Mouse (Mus musculus) stomach, embryonic 14.5 days (tissue): Measurements from ENCODE around the gene Lpin2. TPM values are rescaled to one million over a fixed set of nuclear protein-coding genes. Genes with fewer than 3 reads are reported as not detected.

Source experiments
- ATAC-seq: fragments of 200-750 bp; cut with Nextera tagmentation; 2 replicates; pipeline ENCODE4 v1.8.0; 2017; ENCODE audit warnings: low read depth, moderate TSS enrichment; ENCODE audit not compliant: insufficient number of reproducible peaks, insufficient read depth, low FRiP score
- H3K27ac ChIP-seq: fragments of 300-500 bp; sonication (generic); 2 replicates; pipeline ENCODE4 v1.5.1; 2014; ENCODE audit warnings: mild to moderate bottlenecking, low read length, moderate library complexity, mixed read lengths
- H3K27me3 ChIP-seq: fragments of 300-500 bp; sonication (generic); 2 replicates; pipeline ENCODE4 v1.6.1; 2014; ENCODE audit warnings: low read length, control low read depth, mixed read lengths; ENCODE audit not compliant: control insufficient read depth, insufficient read depth
- H3K36me3 ChIP-seq: fragments of 300-500 bp; sonication (generic); 2 replicates; pipeline ENCODE4 v1.6.1; 2014; ENCODE audit warnings: mild to moderate bottlenecking, control low read depth, low read length, moderate library complexity, mixed read lengths; ENCODE audit not compliant: control insufficient read depth, insufficient read depth
- H3K4me1 ChIP-seq: fragments of 300-500 bp; sonication (generic); 2 replicates; pipeline ENCODE4 v1.6.1; 2014; ENCODE audit warnings: low read length, control low read depth, mixed read lengths; ENCODE audit not compliant: control insufficient read depth, insufficient read depth
- H3K4me2 ChIP-seq: fragments of 300-500 bp; sonication (generic); replicated peaks from 2 replicates; pipeline ENCODE4 v1.6.1; 2014; ENCODE audit warnings: low read depth, low read length, control low read depth
- H3K4me3 ChIP-seq: fragments of 300-500 bp; sonication (generic); 2 replicates; pipeline ENCODE4 v1.5.1; 2014; ENCODE audit warnings: low read depth, low read length, control low read depth
- H3K9ac ChIP-seq: fragments of 300-500 bp; sonication (generic); replicated peaks from 2 replicates; pipeline ENCODE4 v1.6.1; 2014; ENCODE audit warnings: low read depth, mild to moderate bottlenecking, control low read depth, low read length, moderate library complexity, mixed read lengths
- H3K9me3 ChIP-seq: fragments of 300-500 bp; sonication (generic); 2 replicates; pipeline ENCODE4 v1.6.1; 2016; ENCODE audit warnings: low read depth, low read length, control low read depth; ENCODE audit not compliant: control insufficient read depth
- WGBS: fragments of 180-500 bp; shearing (Covaris S2); extraction: QIAGEN DNeasy Blood & Tissue Kit; methylation state at CpG from one replicate; pipeline ENCODE4 v1.1.7; 2014; 5-methylcytosine and 5-hydroxymethylcytosine counted together
- polyA plus RNA-seq: library from polyadenylated mRNA; unstranded; fragments of >200 nt; fragmentation: Nextera tagmentation; extraction: Ambion mirVana; gene quantifications from 2 replicates; pipeline ENCODE4 v1.2.1, GENCODE M21; 2014

Gene Lpin2
- polyA plus RNA-seq, 1 experiment from 2014 or later = 38.6 TPM

GRCm38 (mm10) chr17:71202136-71202535 is 19.8 kb downstream of the Lpin2 start:
- WGBS = 83% methylated on average over 4 of the region's 4 CpGs
- no peak overlapping the region for H3K4me3 ChIP-seq
- no peak overlapping the region for H3K9ac ChIP-seq
- ATAC-seq = no peak
- no peaks in the 10 kb centered on the region for H3K9me3 ChIP-seq
- no peak overlapping the region for H3K4me2 ChIP-seq
- H3K27me3 ChIP-seq = no peaks in the 10 kb centered on the region
- H3K27ac ChIP-seq = no peak overlapping the region
- H3K4me1 ChIP-seq = peaks cover 5% of the 10 kb centered on the region; the same call in 1 of the 2 replicates
- no peaks in the 10 kb centered on the region for H3K36me3 ChIP-seq

- H3K36me3 ChIP-seq = no peaks in the 10 kb centered on the region
- H3K4me3 ChIP-seq = no peak overlapping the region
- no peak overlapping the region for H3K9ac ChIP-seq
- H3K4me2 ChIP-seq = no peak overlapping the region
- H3K9me3 ChIP-seq = no peaks in the 10 kb centered on the region
- H3K27ac ChIP-seq = no peak overlapping the region
- peaks cover 5% of the 10 kb centered on the region; the same call in 1 of the 2 replicates for H3K4me1 ChIP-seq
- H3K27me3 ChIP-seq = no peaks in the 10 kb centered on the region
- ATAC-seq = peak; percentile 66; the same call in 1 of the 2 replicates
- 72% methylated on average over 9 of the region's 9 CpGs for WGBS
Observed at GRCm38 (mm10) chr17:71203998-71204808, 21.8 kb downstream of the Lpin2 start.

GRCm38 (mm10) chr17:71204809-71205091 is 22.4 kb downstream of the Lpin2 start:
- no peak overlapping the region for H3K27ac ChIP-seq
- H3K9me3 ChIP-seq = no peaks in the 10 kb centered on the region
- H3K27me3 ChIP-seq = no peaks in the 10 kb centered on the region
- H3K4me3 ChIP-seq = no peak overlapping the region
- ATAC-seq = no peak
- H3K36me3 ChIP-seq = no peaks in the 10 kb centered on the region
- H3K4me2 ChIP-seq = no peak overlapping the region
- H3K9ac ChIP-seq = no peak overlapping the region
- WGBS = 74% methylated on average over 6 of the region's 6 CpGs
- peaks cover 5% of the 10 kb centered on the region; the same call in 1 of the 2 replicates for H3K4me1 ChIP-seq

- no peaks in the 10 kb centered on the region for H3K9me3 ChIP-seq
- no peak overlapping the region for H3K9ac ChIP-seq
- no peak overlapping the region for H3K27ac ChIP-seq
- H3K4me3 ChIP-seq = no peak overlapping the region
- no peaks in the 10 kb centered on the region for H3K36me3 ChIP-seq
- WGBS = 36% methylated on average over 12 of the region's 12 CpGs
- peak; percentile 66; the same call in 1 of the 2 replicates for ATAC-seq
- peaks cover 5% of the 10 kb centered on the region; the same call in 1 of the 2 replicates for H3K4me1 ChIP-seq
- H3K27me3 ChIP-seq = no peaks in the 10 kb centered on the region
- no peak overlapping the region for H3K4me2 ChIP-seq
Observed at GRCm38 (mm10) chr17:71206136-71206893, 24.0 kb downstream of the Lpin2 start.

- Histone ChIP-seq H3K9me3 (no peaks in the 10 kb centered on the region), H3K4me2 (no peak overlapping the region), H3K4me1 (peaks cover 5% of the 10 kb centered on the region; the same call in 1 of the 2 replicates), H3K9ac (no peak overlapping the region), H3K27ac (no peak overlapping the region), H3K36me3 (no peaks in the 10 kb centered on the region), H3K27me3 (no peaks in the 10 kb centered on the region), H3K4me3 (no peak overlapping the region)
- no peak for ATAC-seq
- 86% methylated on average over 3 of the region's 3 CpGs for WGBS
Observed at GRCm38 (mm10) chr17:71207268-71207667, 24.9 kb downstream of the Lpin2 start.

GRCm38 (mm10) chr17:71208376-71208775 is 26.0 kb downstream of the Lpin2 start:
- Histone ChIP-seq H3K4me2 (no peak overlapping the region), H3K27ac (no peak overlapping the region), H3K9ac (no peak overlapping the region), H3K9me3 (no peaks in the 10 kb centered on the region), H3K36me3 (no peaks in the 10 kb centered on the region), H3K4me1 (peaks cover 5% of the 10 kb centered on the region; the same call in 1 of the 2 replicates), H3K4me3 (no peak overlapping the region), H3K27me3 (no peaks in the 10 kb centered on the region)
- WGBS = 92% methylated on average over 1 of the region's 1 CpGs
- ATAC-seq = no peak

GRCm38 (mm10) chr17:71208921-71209320 is 26.6 kb downstream of the Lpin2 start:
- no peak overlapping the region for H3K9ac ChIP-seq
- no peaks in the 10 kb centered on the region for H3K27me3 ChIP-seq
- no peak overlapping the region for H3K4me2 ChIP-seq
- H3K27ac ChIP-seq = no peak overlapping the region
- H3K4me3 ChIP-seq = no peak overlapping the region
- H3K36me3 ChIP-seq = no peaks in the 10 kb centered on the region
- 76% methylated on average over 1 of the region's 1 CpGs for WGBS
- H3K4me1 ChIP-seq = peaks cover 5% of the 10 kb centered on the region; the same call in 1 of the 2 replicates
- no peaks in the 10 kb centered on the region for H3K9me3 ChIP-seq
- no peak for ATAC-seq

- no peak overlapping the region for H3K9ac ChIP-seq
- H3K4me2 ChIP-seq = no peak overlapping the region
- no peaks in the 10 kb centered on the region for H3K36me3 ChIP-seq
- ATAC-seq = no peak
- H3K4me1 ChIP-seq = peaks cover 7% of the 10 kb centered on the region; the same call in 1 of the 2 replicates
- no peaks in the 10 kb centered on the region for H3K9me3 ChIP-seq
- H3K27me3 ChIP-seq = no peaks in the 10 kb centered on the region
- no peak overlapping the region for H3K27ac ChIP-seq
- no peak overlapping the region for H3K4me3 ChIP-seq
- WGBS = 83% methylated on average over 3 of the region's 3 CpGs
Observed at GRCm38 (mm10) chr17:71209936-71210335, 27.6 kb downstream of the Lpin2 start.
